Mouse (Mus musculus): ENCODE data around the gene Phospho1.

The Phospho1 gene

GRCm38 (mm10) chr11:95824071-95824876, at the start of gene Phospho1:
Phospho1 (plus strand) TSS chr11:95824499.
- peak; percentile 96 for DNase-seq (ENCODE audit: low read depth, low spot score)

GRCm38 (mm10) chr11:95777323-95778297, 46.7 kb upstream of the Phospho1 start:
- peak; percentile 94 for DNase-seq (ENCODE audit: low read depth, low spot score)

GRCm38 (mm10) chr11:95778831-95779251, 45.5 kb upstream of the Phospho1 start:
- DNase-seq (ENCODE audit: low read depth, low spot score) = no peak

GRCm38 (mm10) chr11:95779366-95779765, 44.9 kb upstream of the Phospho1 start:
- no peak for DNase-seq (ENCODE audit: low read depth, low spot score)

GRCm38 (mm10) chr11:95780480-95780879, 43.8 kb upstream of the Phospho1 start:
- DNase-seq (ENCODE audit: low read depth, low spot score) = no peak

- DNase-seq (ENCODE audit: low read depth, low spot score) = no peak
These were observed 42.7 kb upstream of the Phospho1 start for GRCm38 (mm10) chr11:95781557-95781956.

- DNase-seq (ENCODE audit: low read depth, low spot score) = no peak
These were observed 40.8 kb upstream of the Phospho1 start for GRCm38 (mm10) chr11:95783457-95783856.

GRCm38 (mm10) chr11:95783958-95784357, 40.3 kb upstream of the Phospho1 start:
- no peak for DNase-seq (ENCODE audit: low read depth, low spot score)

- DNase-seq (ENCODE audit: low read depth, low spot score) = no peak
These were observed 38.6 kb upstream of the Phospho1 start for GRCm38 (mm10) chr11:95785675-95786074.

GRCm38 (mm10) chr11:95786511-95786910, 37.8 kb upstream of the Phospho1 start:
- no peak for DNase-seq (ENCODE audit: low read depth, low spot score)

GRCm38 (mm10) chr11:95789451-95789891, 34.8 kb upstream of the Phospho1 start:
- no peak for DNase-seq (ENCODE audit: low read depth, low spot score)

GRCm38 (mm10) chr11:95791787-95792186, 32.5 kb upstream of the Phospho1 start:
- DNase-seq (ENCODE audit: low read depth, low spot score) = no peak

- DNase-seq (ENCODE audit: low read depth, low spot score) = no peak
These were observed 31.3 kb upstream of the Phospho1 start for GRCm38 (mm10) chr11:95792950-95793509.

- DNase-seq (ENCODE audit: low read depth, low spot score) = no peak
These were observed 30.1 kb upstream of the Phospho1 start for GRCm38 (mm10) chr11:95794201-95794600.

- peak; percentile 79 for DNase-seq (ENCODE audit: low read depth, low spot score)
These were observed 28.7 kb upstream of the Phospho1 start for GRCm38 (mm10) chr11:95795582-95795981.

- no peak for DNase-seq (ENCODE audit: low read depth, low spot score)
These were observed 19.3 kb upstream of the Phospho1 start for GRCm38 (mm10) chr11:95805010-95805409.

GRCm38 (mm10) chr11:95805527-95805926, 18.8 kb upstream of the Phospho1 start:
- DNase-seq (ENCODE audit: low read depth, low spot score) = no peak

- no peak for DNase-seq (ENCODE audit: low read depth, low spot score)
These were observed 16.4 kb upstream of the Phospho1 start for GRCm38 (mm10) chr11:95807884-95808283.

- peak; percentile 94 for DNase-seq (ENCODE audit: low read depth, low spot score)
These were observed 15.8 kb upstream of the Phospho1 start for GRCm38 (mm10) chr11:95808448-95809011.

GRCm38 (mm10) chr11:95809603-95810002, 14.7 kb upstream of the Phospho1 start:
- DNase-seq (ENCODE audit: low read depth, low spot score) = no peak

- no peak for DNase-seq (ENCODE audit: low read depth, low spot score)
These were observed 13.5 kb upstream of the Phospho1 start for GRCm38 (mm10) chr11:95810828-95811227.

Measured in skeletal muscle tissue, adult 2 months (tissue).